Mouse (Mus musculus): ENCODE measurements at regions not wholly inside any gene's neighbourhood (a gene's known extent, or its start where the extent isn't known, plus 50 kb on each side); places are given as distances from the start of the nearest gene placed in this dataset.

GRCm38 (mm10) chr13:26714056-26714455, 55.9 kb downstream of the Hdgfl1 start:
- peak in 1 of 2 experiments; percentile 4 for DNase-seq (ENCODE audit: low spot score in 2 of 2)

DNA sequence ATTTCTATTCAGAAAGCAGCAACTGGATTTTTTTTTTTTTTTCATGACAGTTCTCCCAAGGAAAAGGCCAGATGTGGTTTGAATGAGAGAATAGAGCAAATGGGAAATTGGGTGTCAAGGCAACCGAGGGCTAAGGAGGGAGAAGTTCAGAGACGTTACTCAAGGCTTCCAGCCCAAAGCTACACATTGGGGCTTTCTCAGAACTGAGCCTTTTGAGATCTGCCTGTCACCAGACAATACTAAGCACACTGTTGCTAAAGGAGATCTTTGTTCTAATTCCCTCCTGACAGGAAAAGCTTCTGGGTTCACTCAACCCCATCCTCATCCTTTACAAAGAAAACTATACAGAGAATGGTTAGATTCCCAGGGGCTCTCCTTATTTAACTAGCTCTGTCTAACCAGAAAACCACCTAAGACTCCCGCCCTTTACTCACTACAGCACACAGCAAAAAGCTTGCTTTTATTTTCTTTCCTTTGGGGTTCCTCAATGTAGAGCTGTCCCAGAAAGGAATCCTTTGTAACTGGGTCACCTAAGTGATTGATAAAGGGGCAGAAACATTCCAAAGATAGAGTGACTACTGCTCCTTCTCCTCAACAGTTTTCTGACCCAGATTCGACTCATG, 70.8 kb downstream of the Hdgfl1 start:
- DNase-seq (ENCODE audit: low spot score in 2 of 2): no peak

DNA sequence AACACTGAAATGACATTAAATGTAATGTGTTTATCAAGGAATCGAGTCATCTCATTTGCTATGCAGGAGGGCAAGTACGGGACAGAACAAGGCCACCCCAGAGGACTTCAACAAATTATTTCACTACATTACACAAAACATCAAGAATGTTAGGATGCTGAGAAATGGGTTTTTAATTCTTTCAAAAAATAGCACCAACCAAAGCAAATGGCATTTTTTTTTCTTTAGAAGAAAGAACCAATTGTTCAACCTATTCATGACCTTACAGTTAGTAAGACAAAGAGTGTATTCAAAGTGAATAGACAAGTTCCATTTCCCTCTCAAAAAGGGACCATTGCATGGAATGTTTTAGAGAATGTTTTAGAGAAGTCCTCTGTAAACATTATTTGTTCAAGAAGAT, 110.5 kb downstream of the Hdgfl1 start:
- DNase-seq (ENCODE audit: low spot score in 2 of 2): no peak

DNA sequence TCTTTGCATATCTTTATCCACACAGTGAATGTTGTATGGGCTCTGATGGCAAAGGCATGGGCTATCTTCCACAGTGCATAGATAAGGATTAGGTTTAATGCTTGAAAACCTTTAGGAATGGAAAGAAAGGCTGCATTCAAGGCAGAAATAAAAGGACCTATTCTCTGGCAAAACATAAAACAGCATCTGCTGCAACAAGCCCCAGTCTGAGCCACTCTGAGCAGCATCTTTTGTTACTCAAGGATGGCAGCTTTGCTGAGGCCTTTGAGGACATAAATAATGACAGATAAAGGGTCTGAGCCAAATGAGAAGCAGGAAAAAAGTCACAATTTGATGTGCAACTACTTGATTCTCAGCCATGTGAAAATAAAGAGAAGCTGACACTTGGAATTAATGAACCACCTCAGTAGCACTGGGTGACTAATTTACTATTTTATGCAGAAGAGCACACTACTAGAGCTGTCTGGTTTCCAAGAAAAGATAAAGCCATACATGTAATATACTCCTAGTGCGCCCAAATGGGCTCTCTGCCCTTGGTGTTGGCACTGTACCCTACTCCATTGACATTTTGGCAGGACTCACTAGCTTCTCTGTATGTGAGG, 112.9 kb downstream of the Hdgfl1 start:
- peak; percentile 25 to 67 for DNase-seq (ENCODE audit: low spot score in 2 of 2)

Data from layer of hippocampus, postnatal 14 days (tissue).